Mouse (Mus musculus): ENCODE results near the gene Ambra1. TPM values are rescaled to one million over a fixed set of nuclear protein-coding genes. Genes with fewer than 3 reads are reported as not detected.
"Not testable (repeated sequence)": the region's sequence is repeated elsewhere in the genome, so short reads cannot be mapped to it uniquely, and the experiment has no call there.

The Ambra1 gene
- 10 to 100 TPM; 14.3 to 17.0 TPM for total RNA-seq (2021)
- long read RNA-seq, experiment 1, full-length matches to known transcripts: 8 of 12 reads
- long read RNA-seq, experiment 1, partial matches to known transcripts: 3 of 12 reads
- long read RNA-seq, experiment 1, other reads (novel, unspliced or antisense): 1 of 12 reads
- long read RNA-seq, experiment 2, full-length matches to known transcripts: 7 of 10 reads
- long read RNA-seq, experiment 2, partial matches to known transcripts: 0 of 10 reads
- long read RNA-seq, experiment 2, other reads (novel, unspliced or antisense): 3 of 10 reads

DNA sequence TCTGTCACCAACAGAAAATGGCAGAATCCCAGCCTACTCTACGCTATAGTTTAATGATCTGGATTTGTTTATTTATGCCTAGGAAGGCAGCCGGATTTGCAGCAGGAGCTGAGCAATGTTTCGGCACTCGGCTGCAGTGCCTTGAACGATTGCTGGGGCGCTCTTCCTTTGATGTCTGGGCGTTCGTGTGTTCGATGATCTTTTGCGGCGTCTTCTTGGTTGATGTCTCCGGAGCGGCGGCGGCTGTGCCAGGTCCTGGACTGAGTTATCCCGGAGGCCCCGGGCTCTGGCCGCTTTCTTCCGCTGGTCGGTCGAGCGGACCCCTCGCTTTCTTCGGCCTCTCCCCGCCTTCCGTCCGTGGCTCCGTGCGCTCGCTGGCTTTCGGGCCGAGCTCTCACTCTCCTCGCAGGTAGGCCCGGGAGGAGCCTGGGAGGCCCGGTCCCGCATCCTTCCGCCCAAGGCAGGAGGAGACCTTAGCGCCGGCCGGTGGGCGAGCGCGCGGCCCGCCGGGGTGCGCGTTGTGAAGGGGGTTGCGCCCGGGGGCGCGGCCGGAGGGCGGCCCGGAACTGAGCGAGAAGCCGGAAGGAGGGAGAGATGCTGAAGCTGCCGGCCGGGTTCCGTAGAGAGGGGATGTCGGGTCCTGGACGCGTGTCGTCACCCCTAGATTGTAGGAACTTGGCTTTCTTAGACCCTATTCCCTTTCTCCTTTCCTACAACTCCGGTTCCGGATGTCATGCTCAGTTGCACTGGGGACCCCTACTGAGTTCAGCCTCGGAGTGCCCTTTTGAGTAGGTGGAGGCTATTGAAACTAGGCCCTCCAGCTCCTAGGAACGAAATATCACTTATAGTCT is at the start of gene Ambra1:
Ambra1 (plus strand) TSS at position 164 of the 851 bp plus-strand sequence.
- DNase-seq (ENCODE audit: low spot score): peak; percentile 86

DNA sequence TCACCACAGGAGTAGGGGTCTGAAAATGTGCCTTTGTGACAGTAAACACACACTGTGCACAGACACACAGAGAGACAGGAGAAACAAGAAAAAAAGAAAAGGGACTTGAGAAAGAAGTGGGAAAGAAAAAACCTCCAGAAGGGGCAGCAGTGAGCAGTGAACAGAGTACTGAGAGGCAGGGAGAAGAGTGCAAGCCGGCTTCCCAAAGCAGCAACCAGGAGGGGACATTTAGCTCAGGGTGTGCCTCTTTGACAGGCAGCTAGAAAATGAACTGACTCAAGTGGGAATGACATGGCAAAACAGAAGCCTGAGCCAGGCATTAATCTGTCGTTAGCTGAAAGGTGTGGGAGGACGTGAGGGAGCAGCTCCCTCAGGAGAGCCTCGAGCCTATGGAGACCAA is 47.1 kb upstream of the Ambra1 start:
- DNase-seq (ENCODE audit: low spot score): peak; percentile 59

DNA sequence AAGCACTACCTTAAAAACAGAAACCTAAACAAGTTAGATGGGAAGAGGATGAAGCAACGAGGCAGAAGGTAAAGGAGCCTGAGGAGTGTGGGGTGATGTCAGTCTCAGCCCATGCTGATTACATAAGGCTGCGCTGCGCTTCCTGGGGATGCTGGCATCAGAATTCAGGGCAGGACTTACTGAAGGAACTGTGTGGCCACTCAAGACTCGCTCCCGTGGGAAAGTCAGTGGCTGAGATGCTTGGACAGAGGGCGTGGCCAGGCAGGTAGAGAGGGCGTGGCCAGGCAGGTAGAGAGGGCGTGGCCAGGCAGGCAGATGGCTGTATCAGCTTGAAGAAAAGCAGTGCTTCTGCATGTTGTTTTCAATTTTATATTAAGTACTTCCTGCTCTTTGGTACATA is 46.0 kb upstream of the Ambra1 start:
- DNase-seq (ENCODE audit: low spot score): no peak

DNA sequence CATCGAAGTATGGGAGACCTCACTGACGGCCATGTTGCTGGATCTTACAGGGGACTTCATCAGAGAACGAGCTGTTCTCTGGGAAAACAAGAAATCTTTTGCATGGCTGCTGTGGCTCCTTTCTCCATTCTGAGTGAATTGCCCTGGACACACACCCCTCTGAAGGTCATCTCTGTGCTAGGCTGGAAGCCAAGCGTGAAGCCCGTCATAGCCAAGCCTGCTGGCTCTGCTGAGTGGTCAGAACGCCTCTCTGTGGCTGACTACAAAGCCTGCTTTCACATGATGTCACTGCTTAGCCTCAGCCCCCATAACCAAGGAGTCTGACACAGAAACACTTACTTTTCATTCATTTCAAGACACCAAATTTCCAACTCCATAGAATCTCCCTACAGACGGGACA is 40.5 kb upstream of the Ambra1 start:
- DNase-seq (ENCODE audit: low spot score): no peak

DNA sequence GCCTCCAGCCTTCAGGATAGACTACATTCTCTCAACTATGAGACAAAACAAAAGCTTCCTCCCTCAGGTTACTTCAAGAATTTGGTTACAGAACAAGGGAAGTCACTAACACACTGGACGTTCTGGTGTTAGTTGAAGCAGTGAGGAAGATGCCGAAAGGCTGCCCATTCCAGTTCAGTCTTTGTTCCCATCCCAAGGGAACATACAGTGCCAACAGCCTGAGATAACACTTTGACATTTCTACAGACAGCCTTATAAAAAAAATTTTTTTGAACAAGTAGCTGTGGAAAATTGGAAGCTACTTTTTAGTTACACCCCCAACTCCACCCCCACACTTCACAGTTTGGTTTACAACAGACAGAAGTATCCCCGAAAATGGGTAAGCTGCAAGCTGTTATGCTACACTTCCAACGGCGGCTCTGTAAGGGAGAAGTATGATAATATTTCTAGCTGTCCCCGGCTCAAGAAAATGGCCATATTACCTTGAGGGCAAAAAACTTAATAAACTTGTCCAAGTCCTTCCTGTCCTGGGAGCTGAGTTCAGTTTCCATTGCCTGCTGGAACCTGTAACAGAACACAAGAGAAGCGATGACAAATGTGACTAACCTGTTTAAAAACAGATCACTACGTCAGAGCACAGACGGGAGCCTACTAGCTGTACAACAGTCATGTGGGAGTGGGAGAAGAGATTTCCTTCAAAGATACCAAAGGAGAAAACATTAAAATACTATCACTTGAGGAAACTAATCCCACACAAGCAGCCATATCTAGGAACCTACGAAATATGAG is 34.3 kb upstream of the Ambra1 start:
- DNase-seq (ENCODE audit: low spot score): no peak

DNA sequence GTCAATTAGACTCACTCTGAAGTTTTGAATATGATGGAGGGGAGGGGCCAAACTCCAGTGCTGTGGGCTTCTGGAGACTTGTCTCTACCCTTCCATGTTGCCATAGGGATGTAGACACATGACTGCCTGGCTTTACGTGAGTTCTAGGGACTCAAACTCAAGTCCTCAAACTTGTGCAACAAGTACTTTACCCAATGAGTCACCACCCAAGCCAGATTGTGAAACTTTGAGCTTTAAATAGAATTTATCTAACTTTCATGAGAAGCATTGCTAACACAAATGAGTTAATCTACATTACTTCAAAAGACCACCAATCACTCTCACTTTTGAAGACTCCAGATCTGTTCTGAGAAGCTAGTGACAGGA is 33.7 kb upstream of the Ambra1 start:
- no peak for DNase-seq (ENCODE audit: low spot score)

DNA sequence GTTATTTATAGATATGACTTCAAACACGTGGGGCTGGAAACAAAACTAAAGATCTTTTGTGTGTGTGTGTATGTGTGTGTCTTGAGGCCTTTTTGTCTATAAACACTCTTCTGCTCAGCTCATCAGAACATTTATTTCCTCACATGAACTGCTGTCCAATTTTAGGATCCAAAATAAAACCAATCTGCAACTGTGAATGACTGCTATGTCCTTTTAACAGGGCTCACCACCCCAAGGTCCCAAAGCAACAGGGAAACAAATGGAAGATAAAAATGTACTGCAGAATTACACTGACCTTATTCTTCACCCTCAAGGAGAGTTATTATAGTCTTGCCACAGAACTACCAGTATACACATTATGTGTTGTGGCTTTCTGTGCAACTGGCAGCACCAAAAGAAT is 30.7 kb upstream of the Ambra1 start:
- DNase-seq (ENCODE audit: low spot score): no peak

DNA sequence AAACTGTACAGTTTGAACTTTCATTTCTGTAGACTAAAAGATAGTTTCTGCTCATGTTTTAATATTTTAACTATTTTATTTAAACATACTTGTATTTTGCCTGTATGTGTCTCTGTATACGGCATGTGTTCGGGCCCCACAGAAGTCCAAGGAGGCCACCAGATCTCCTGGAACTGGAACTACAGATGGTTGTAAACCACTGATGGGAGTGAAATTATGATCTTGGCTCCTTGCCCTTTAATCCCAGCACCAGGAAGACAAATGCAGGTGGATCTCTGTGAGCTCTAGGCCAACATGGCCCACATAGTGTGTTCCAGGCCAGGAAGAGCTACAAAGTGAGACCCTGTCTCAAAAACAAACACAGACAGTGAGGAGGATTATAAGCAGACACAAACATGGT is 28.6 kb upstream of the Ambra1 start:
- no peak for DNase-seq (ENCODE audit: low spot score)

DNA sequence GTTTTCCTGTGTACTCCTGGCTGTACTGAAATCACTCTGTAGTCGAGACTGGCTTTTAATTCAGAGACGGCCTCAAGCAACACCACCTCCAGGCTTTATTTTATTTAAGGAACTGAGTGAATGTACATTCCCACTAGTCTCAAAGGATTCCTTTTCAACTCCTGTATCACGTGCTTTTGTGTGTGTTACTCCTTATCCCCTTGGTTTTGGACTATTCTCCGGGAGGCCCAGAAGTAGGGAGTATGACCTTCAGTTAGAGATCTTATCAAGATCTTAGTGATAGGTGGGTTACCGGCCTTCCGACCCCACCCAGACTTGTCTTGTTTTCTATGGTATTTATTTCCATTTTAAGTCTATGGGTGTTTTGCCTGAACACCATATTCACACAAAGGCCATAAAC is 24.2 kb upstream of the Ambra1 start:
- DNase-seq (ENCODE audit: low spot score): no peak

DNA sequence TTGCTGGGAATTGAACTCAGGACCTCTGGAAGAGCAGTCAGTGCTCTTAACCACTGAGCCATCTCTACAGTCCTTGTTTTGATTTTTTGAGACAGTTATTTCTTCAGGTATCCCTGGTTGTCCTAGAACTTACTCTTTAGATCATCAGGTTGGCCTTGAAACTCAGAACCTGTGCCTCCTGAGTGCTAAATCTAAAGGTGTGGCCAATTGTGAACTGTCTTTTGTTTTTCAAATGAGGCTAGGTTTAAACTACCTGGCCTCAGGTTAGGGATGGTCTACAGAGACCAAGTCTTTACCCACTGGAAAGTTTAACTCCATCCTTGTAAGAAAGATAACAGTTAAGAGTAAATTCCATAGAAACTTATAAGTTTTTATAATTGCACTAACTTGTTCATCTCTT is 23.5 kb upstream of the Ambra1 start:
- DNase-seq (ENCODE audit: low spot score): no peak

DNA sequence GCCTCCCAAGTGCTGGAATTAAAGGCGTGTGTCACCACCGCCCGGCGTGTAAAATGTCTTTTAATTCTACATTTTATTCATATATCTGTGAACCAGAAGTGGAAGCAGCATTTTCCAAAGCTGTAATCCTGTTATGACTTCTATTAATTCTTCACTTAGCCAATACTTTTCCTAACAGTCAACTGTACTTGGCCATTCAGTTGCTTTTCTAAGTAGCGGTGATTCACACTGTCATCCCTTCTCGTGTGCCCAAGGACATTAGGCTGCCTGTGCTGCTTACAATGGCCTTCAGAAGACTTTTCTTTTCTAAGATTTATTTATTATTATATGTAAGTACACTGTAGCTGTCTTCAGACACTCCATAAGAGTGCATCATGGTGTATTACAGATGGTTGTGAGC is 21.6 kb upstream of the Ambra1 start:
- DNase-seq (ENCODE audit: low spot score): no peak

DNA sequence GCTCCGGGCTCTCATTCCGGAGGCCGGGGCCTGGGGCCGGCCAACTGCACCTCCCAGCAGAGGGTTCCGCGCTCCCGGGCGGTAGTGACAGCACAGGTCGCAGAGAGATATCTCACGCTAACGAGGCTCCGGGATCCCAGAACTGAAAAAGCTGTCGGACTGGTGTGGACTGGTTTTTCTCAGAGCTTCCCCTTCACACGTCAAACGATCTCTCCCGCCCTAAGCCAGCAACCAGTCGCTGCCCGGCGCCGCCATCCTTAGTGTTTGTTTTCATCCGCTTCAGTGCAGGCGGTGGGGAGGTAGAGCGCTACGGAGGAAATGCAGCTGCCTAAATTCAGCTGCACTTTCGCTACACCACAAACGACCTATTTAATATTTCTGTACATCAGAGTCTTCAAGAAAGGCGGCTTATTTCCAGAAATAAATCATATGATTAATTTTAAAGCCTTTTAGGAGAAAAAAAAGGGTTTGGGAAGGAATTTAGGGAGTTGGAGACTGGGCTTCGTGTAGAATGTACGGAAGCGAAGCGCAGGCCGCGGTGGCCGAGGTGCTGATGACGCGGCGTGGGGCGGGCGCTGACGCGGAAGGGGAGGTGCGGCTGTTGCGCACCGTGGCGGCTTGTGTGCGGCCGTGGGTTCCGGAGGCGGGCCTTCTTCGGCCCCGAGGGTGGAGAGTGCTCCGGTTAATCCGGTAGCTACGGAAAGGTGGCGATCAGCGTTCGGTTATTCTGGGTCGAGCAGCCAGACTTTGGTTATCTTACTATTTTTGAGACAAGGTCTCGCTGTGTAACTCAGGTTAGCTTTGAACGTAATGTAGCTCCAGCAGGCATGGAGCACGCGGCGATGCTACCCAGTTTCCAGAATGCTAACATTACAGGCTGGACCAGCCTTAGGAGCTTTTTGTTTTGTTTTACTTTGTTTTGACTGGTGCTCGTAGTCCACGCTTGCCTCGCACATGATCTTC is 19.4 kb upstream of the Ambra1 start, which contains the start of the genes Atg13 and Harbi1:
Atg13 (minus strand) TSS at position 305 of the 963 bp plus-strand sequence.
Harbi1 (plus strand) TSS at position 581 of the 963 bp plus-strand sequence.
- peak; percentile 93 for DNase-seq (ENCODE audit: low spot score)

DNA sequence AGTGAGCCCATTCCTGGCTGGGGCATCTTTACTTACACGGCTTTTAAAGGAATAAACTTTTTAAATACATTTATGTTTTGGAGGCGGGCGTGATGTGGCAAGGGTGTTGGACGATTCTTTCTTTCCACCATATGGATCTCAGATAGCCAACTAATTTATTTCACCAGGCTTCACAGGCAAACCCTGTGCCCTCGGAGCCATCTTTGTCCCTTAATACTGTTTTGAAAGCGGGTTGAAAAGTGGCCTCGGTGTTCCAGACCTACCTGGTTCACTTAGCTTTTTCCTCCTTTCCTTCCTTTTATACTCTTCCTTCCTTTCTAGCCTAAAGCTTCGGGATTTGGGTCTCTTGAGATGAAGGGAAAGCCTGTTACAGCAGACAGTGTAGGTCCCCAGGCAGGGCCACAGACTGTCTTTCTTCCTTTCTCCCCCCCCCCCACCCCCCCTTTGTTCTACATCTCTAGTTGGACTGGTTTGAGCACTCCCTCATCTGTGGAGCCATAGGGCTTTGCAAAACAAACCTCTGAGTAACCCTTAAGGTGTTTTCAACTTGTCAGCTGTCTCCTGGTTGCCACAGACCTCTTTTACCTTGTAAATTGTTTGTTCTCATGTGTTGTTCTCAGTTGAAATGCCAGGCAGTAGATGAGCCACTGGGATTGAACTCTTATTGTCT is 18.5 kb upstream of the Ambra1 start:
- no peak for DNase-seq (ENCODE audit: low spot score)

DNA sequence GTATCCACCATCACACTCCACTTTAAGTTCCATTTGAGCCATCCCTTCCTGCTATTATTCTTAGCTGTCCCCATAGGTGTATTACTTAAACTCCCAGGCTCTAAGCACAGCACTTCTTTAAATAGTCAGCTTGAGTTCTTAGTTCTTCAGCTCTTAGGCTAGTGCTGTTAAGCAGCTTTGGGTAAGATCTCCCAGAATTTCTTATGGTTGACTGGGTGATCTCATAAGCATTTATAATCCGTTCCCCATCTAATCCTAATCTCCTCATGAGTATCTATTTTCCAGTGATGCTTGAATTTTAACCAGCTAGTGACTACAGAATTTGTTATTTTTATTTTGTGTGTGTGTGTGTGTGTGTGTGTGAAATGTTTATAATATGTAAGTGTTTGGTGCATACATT is 15.0 kb upstream of the Ambra1 start:
- DNase-seq (ENCODE audit: low spot score): no peak

DNA sequence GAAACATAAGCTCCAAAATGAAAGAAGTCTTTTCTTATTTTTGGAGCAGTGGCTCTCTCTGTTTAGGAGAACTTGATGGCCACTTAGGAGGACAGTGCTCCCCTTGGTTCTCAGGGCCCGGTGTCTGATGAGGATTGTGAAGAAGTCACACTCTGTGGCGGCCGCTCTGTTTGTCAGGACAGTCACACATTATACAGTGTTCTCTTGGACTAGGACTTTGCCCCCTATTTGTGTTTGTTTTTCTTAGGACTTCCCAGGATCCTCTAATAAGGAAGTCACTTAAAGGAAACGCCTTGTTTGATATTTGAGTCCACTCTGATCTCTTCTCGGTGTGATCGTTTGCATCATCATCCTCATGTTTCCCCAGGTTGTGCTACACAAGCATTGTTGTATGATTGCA is 11.7 kb upstream of the Ambra1 start:
- no peak for DNase-seq (ENCODE audit: low spot score)

DNA sequence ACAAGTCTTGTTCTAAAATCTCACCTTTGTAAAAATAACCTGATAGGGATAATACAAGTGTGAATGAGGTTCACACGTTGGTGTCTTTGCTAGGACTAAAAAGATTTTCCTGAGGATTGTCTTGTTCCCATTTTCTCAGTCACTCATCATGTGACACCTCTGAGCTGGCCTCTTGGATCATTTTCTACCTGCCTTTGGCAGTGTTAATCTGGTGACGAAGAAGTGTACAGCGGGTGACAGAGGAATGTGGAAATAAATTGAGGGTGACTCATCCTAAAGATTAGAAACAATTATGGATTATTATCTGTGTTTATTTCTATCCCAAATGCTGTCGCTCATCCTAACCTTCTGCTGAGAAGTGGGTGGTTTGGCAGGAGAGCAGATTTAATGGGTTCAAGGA is 6.6 kb upstream of the Ambra1 start:
- DNase-seq (ENCODE audit: low spot score): no peak

DNA sequence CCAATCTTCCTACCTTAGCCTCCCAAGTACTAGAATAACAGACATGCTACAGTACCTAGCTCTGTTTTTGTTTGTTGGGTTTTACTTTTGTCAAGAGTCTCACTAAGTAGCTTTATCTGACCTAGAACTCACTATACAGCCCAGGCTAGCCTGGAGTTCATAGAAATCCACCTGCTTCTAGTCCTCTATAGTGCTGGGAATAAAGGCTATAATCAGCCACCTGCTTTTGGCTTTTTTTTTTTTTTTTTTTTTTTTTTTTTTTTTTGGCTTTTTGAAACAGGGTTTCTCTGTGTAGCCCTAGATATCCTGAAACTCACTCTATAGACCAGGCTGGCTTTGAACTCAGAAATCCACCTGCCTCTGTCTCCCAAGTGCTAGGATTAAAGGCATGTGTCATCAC is 6.0 kb upstream of the Ambra1 start:
- no peak for DNase-seq (ENCODE audit: low spot score)

DNA sequence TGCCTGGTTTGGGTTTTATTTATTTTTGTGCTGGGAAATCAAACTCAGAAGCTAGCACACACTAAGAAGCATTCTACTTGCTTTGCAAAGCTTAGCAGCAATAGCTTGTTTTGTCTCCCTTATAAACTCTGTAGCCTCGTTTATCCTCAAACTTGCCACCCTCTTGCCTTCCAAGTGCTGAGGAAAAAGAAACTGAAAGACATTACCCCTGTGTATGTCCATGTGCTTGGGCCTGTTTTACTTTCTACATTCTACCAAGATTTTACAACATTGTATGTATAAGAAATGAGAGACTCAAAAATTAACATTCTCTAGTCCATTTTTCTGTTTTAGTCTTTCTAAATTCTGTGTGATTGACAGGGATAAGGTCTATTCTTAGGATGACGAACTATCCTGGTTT is 5.2 kb upstream of the Ambra1 start:
- no peak for DNase-seq (ENCODE audit: low spot score)

DNA sequence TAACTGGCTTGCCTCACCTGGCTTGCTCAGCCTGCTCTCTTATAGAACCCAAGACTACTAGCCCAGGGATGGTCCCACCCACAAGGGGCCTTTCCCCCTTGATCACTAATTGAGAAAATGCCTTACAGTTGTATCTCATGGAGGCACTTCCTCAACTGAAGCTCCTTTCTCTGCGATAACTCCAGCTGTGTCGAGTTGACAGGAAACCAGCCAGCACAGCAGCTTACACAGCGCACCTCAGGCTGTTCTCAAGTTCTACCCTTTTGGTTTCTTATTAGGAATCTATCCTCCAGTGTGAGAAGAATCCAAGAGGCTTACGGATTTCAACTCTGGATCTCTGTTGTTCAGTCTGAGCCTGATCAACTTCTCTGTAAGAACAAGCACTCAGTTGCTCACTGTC is 4.5 kb upstream of the Ambra1 start:
- not testable (repeated sequence) for DNase-seq (ENCODE audit: low spot score)

DNA sequence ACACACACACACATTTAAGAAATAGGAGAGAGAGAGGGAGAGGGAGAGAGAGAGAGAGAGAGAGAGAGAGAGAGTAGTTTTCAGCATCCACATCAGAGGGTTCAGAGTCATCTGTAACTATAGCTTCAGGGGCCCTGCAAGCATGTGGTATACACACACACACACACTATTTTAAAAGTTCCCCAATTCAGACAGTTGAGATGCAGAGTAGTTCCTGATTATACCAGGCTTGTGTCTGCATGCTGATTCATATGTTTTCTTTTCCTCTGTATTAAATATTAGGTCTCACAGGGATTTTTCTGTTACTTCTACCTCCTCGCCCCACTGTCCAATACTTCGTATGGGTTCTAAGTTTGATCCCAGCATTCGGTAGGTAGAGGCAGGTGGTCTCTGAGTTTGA is 2.9 kb upstream of the Ambra1 start:
- no peak for DNase-seq (ENCODE audit: low spot score)
